Mouse (Mus musculus) heart, postnatal 0 days (tissue): ENCODE results near the gene Zfp292.

ENCODE experiments used
- CTCF ChIP-seq: IDR thresholded peaks from 2 replicates; pipeline ENCODE4 v1.5.1; 2016; ENCODE audit warnings: antibody characterized with exemption, control low read depth, low read depth
- EP300 ChIP-seq: IDR thresholded peaks from 2 replicates; pipeline ENCODE4 v1.6.1; 2016; ENCODE audit warnings: antibody characterized with exemption, low read depth

DNA sequence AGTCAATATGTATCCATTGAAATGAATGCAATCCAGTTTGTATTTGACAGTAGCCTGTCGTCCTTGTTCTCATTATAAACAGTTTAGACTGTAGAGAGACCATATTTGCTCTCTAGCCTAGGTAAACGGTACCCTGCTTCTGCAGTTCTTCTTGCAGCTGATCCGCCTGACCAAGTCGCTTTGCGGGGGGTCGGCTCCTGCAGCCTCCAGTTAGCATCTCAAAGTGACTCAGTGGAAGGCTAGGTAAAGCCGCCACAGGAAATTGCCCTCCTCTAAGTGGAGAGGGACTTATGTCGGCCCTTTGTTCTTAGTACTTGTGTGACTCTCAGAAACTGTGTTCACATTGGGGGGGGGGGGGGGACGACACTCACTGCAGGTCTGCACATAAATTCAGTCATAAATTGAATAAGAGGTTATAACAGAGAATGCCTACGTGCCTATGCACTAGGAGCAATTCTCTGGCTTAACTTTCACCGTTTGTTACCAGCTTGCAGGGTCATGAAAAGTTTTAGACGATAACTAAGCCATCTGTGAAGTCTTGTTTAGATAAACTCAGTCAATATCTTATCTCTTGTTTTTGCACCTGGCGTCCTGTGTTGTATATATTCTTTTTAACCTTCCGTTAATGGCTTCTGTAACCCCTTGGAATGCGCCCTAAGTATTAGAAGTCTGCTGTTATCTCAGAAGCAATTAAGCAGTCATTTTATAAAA is 6.5 kb upstream of the Zfp292 start:
- TF ChIP-seq CTCF (no peak), EP300 (no peak)
